Mouse (Mus musculus): ENCODE results near the gene Klf2. TPM values are rescaled to one million over a fixed set of nuclear protein-coding genes. Genes with fewer than 3 reads are reported as not detected.

The Klf2 gene
- polyA plus RNA-seq, 1 experiment = 9.8 TPM

DNA sequence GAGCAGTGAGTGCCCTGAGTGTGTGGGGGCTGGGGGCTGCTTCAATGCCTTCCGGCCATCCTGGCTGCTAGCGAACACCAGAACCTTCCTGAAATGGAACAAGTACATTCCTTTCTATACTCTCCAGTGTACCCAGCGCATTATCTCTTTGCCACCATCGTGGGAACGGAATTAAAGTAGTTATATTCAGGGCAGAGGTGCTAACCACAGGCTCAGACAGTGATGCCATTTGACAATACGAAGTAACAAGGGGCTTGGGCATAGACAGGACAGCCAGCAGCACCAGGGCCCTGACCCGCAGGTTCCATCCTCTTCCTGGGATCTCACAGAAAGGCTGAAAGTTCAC is 34.8 kb downstream of the Klf2 start:
- Histone ChIP-seq H3K4me3 (no peak overlapping the region), H3K27me3 (ENCODE audit: control insufficient read depth, insufficient read depth, insufficient read length) (no peaks in the 10 kb centered on the region), H3K36me3 (ENCODE audit: control insufficient read depth, insufficient read depth) (no peaks in the 10 kb centered on the region), H3ac (ENCODE audit: control insufficient read depth, insufficient read length) (no peak overlapping the region), H3K79me2 (ENCODE audit: control insufficient read depth, insufficient read depth) (no peaks in the 10 kb centered on the region), H3K4me2 (ENCODE audit: low read depth) (no peak overlapping the region)
- TF ChIP-seq E2F4 (IDR thresholded peaks at IDR 0.05; ENCODE audit: insufficient read depth) (no peak), USF1 (IDR thresholded peaks at IDR 0.05; ENCODE audit: low read depth) (no peak), POLR2A (IDR thresholded peaks at IDR 0.05; ENCODE audit: insufficient read length, low read depth) (no peak), MAX (IDR thresholded peaks at IDR 0.05; ENCODE audit: low read depth) (no peak), SRF (IDR thresholded peaks at IDR 0.05; ENCODE audit: control insufficient read depth, insufficient read length, low read depth) (no peak)

DNA sequence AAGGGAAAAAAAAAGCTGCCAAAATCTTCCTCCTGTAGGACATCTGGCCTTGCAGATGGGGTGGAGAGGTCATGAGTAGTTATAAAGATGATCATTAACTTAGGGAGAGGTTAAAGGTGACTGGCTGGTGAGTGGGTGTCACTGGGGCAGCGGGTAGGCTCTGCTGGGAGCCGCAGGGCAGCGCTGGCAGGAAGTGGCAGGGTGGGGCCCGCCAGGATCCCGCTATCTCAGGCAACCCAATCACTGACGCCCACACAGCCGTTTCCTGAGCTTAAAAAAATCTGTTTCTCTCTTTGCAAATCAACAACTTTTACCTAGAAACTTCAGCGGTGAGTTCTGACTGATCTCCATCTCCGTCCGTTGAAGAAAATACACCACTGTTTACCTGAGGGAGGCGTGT is 35.4 kb downstream of the Klf2 start:
- no peak overlapping the region for H3ac ChIP-seq (ENCODE audit: control insufficient read depth, insufficient read length)
- TF ChIP-seq TCF12 (IDR thresholded peaks at IDR 0.05; ENCODE audit: insufficient read depth, poor library complexity, severe bottlenecking) (no peak), SRF (IDR thresholded peaks at IDR 0.05; ENCODE audit: control insufficient read depth, insufficient read length, low read depth) (no peak), TCF3 (IDR thresholded peaks at IDR 0.05; ENCODE audit: insufficient read length, low read depth) (no peak), MYOD1 (IDR thresholded peaks at IDR 0.05; ENCODE audit: control insufficient read depth in 1 of 3, insufficient read length in 2 of 3, low read depth in 2 of 3) (no peak), USF1 (IDR thresholded peaks at IDR 0.05; ENCODE audit: low read depth) (no peak), POLR2AphosphoS2 (IDR thresholded peaks at IDR 0.05; ENCODE audit: insufficient read length, low read depth) (no peak), MAX (IDR thresholded peaks at IDR 0.05; ENCODE audit: low read depth) (no peak), E2F4 (IDR thresholded peaks at IDR 0.05; ENCODE audit: insufficient read depth) (no peak), CEBPB (IDR thresholded peaks at IDR 0.05; ENCODE audit: insufficient read depth, poor library complexity, severe bottlenecking) (no peak), MYOG (IDR thresholded peaks at IDR 0.05; ENCODE audit: control insufficient read depth in 1 of 3, insufficient read depth in 1 of 3, insufficient read length in 2 of 3, low read depth in 2 of 3) (no peak), REST (IDR thresholded peaks at IDR 0.05; ENCODE audit: insufficient read depth, insufficient read length) (no peak), POLR2A (IDR thresholded peaks at IDR 0.05; ENCODE audit: insufficient read length, low read depth) (no peak)
- no peak overlapping the region for H3K4me3 ChIP-seq
- H3K4me2 ChIP-seq (ENCODE audit: low read depth) = no peak overlapping the region
- no peaks in the 10 kb centered on the region for H3K79me2 ChIP-seq (ENCODE audit: control insufficient read depth, insufficient read depth)
- no peaks in the 10 kb centered on the region for H3K36me3 ChIP-seq (ENCODE audit: control insufficient read depth, insufficient read depth)
- H3K27me3 ChIP-seq (ENCODE audit: control insufficient read depth, insufficient read depth, insufficient read length) = no peaks in the 10 kb centered on the region

DNA sequence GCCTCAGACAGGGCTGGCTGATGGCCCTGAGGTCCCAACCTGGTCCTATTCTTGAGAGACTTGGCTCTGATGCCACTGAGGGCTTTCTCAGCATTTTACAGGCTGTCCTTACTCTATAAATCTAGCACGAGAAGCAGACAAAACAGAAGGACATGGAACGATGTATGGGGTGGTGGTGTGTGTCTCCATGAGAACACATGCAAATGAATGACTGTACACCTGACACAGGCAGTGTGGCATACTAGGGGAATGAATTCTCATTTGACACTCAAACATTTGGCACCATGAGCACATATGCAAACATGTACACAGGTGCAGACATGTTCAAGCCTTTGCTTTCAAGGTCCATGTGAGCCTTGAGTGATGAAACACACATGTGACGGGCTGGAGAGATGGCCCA is 37.8 kb downstream of the Klf2 start:
- Histone ChIP-seq H3K36me3 (ENCODE audit: control insufficient read depth, insufficient read depth) (no peaks in the 10 kb centered on the region), H3K79me2 (ENCODE audit: control insufficient read depth, insufficient read depth) (no peaks in the 10 kb centered on the region), H3K4me2 (ENCODE audit: low read depth) (no peak overlapping the region), H3K27me3 (ENCODE audit: control insufficient read depth, insufficient read depth, insufficient read length) (no peaks in the 10 kb centered on the region), H3K4me3 (no peak overlapping the region), H3ac (ENCODE audit: control insufficient read depth, insufficient read length) (no peak overlapping the region)
- TF ChIP-seq POLR2AphosphoS2 (IDR thresholded peaks at IDR 0.05; ENCODE audit: insufficient read length, low read depth) = no peak
- TF ChIP-seq TCF12 (IDR thresholded peaks at IDR 0.05; ENCODE audit: insufficient read depth, poor library complexity, severe bottlenecking) = no peak
- TF ChIP-seq CEBPB (IDR thresholded peaks at IDR 0.05; ENCODE audit: insufficient read depth, poor library complexity, severe bottlenecking) = no peak
- no peak for TF ChIP-seq MAX (IDR thresholded peaks at IDR 0.05; ENCODE audit: low read depth)
- no peak for TF ChIP-seq MYOD1 (IDR thresholded peaks at IDR 0.05; ENCODE audit: control insufficient read depth in 1 of 3, insufficient read length in 2 of 3, low read depth in 2 of 3)
- TF ChIP-seq MYOG (IDR thresholded peaks at IDR 0.05; ENCODE audit: control insufficient read depth in 1 of 3, insufficient read depth in 1 of 3, insufficient read length in 2 of 3, low read depth in 2 of 3) = no peak

DNA sequence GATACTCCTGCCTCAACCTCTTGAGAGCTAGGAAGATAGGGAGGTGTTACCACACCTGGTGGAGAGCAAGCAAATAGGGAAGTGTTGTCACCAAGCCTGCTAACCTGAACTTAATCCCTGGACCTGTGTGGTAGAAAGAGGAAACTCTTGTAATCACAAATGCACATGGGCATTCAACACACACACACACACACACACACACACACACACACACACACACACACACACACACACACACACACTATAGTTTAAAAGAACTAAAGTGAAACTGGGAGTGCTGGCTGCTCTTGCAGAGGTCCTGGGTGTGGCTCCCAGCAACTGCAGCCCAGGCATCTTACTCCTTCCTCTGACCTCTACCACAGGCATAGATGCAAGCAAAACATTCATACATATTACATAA is 41.3 kb downstream of the Klf2 start:
- Histone ChIP-seq H3ac (ENCODE audit: control insufficient read depth, insufficient read length) (no peak overlapping the region), H3K4me3 (no peak overlapping the region), H3K4me2 (ENCODE audit: low read depth) (no peak overlapping the region), H3K27me3 (ENCODE audit: control insufficient read depth, insufficient read depth, insufficient read length) (no peaks in the 10 kb centered on the region), H3K79me2 (ENCODE audit: control insufficient read depth, insufficient read depth) (no peaks in the 10 kb centered on the region), H3K36me3 (ENCODE audit: control insufficient read depth, insufficient read depth) (peaks cover 4% of the 10 kb centered on the region)
- TF ChIP-seq POLR2AphosphoS2 (IDR thresholded peaks at IDR 0.05; ENCODE audit: insufficient read length, low read depth) = no peak
- TF ChIP-seq MYOG (IDR thresholded peaks at IDR 0.05; ENCODE audit: control insufficient read depth in 1 of 3, insufficient read depth in 1 of 3, insufficient read length in 2 of 3, low read depth in 2 of 3) = no peak
- no peak for TF ChIP-seq USF1 (IDR thresholded peaks at IDR 0.05; ENCODE audit: low read depth)
- TF ChIP-seq CEBPB (IDR thresholded peaks at IDR 0.05; ENCODE audit: insufficient read depth, poor library complexity, severe bottlenecking) = no peak
- no peak for TF ChIP-seq E2F4 (IDR thresholded peaks at IDR 0.05; ENCODE audit: insufficient read depth)
- no peak for TF ChIP-seq TCF3 (IDR thresholded peaks at IDR 0.05; ENCODE audit: insufficient read length, low read depth)
- no peak for TF ChIP-seq REST (IDR thresholded peaks at IDR 0.05; ENCODE audit: insufficient read depth, insufficient read length)
- TF ChIP-seq MAX (IDR thresholded peaks at IDR 0.05; ENCODE audit: low read depth) = no peak
- no peak for TF ChIP-seq TCF12 (IDR thresholded peaks at IDR 0.05; ENCODE audit: insufficient read depth, poor library complexity, severe bottlenecking)

DNA sequence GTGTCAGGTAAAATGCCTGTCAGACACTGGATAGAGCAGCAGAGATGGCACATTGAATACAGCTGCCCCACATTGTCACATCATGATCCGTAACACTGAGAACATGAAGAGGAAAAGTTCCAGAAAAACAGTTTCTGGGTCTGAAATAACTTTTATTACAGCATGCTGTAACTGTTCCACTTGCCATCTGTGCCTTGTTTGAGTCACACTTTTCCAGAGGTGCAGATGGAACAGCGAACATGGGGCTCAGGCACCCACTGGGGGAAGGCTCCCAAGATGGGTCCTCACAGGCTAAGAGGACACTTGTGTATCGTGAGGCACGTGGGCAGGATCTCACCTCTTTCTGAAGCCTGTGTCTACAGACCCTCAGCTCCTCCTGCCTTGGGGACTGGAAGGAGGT is 43.9 kb downstream of the Klf2 start:
- Histone ChIP-seq H3K27me3 (ENCODE audit: control insufficient read depth, insufficient read depth, insufficient read length) (no peaks in the 10 kb centered on the region), H3K4me2 (ENCODE audit: low read depth) (no peak overlapping the region), H3ac (ENCODE audit: control insufficient read depth, insufficient read length) (no peak overlapping the region), H3K4me3 (no peak overlapping the region), H3K79me2 (ENCODE audit: control insufficient read depth, insufficient read depth) (no peaks in the 10 kb centered on the region), H3K36me3 (ENCODE audit: control insufficient read depth, insufficient read depth) (peaks cover 9% of the 10 kb centered on the region)
- no peak for TF ChIP-seq MYOD1 (IDR thresholded peaks at IDR 0.05; ENCODE audit: control insufficient read depth in 1 of 3, insufficient read length in 2 of 3, low read depth in 2 of 3)
- no peak for TF ChIP-seq TCF12 (IDR thresholded peaks at IDR 0.05; ENCODE audit: insufficient read depth, poor library complexity, severe bottlenecking)
- TF ChIP-seq SRF (IDR thresholded peaks at IDR 0.05; ENCODE audit: control insufficient read depth, insufficient read length, low read depth) = no peak
- no peak for TF ChIP-seq REST (IDR thresholded peaks at IDR 0.05; ENCODE audit: insufficient read depth, insufficient read length)
- no peak for TF ChIP-seq TCF3 (IDR thresholded peaks at IDR 0.05; ENCODE audit: insufficient read length, low read depth)
- TF ChIP-seq MYOG (IDR thresholded peaks at IDR 0.05; ENCODE audit: control insufficient read depth in 1 of 3, insufficient read depth in 1 of 3, insufficient read length in 2 of 3, low read depth in 2 of 3) = no peak
- TF ChIP-seq POLR2AphosphoS2 (IDR thresholded peaks at IDR 0.05; ENCODE audit: insufficient read length, low read depth) = no peak
- TF ChIP-seq CEBPB (IDR thresholded peaks at IDR 0.05; ENCODE audit: insufficient read depth, poor library complexity, severe bottlenecking) = no peak

Measured in myocyte (in vitro differentiated cells).